Mouse (Mus musculus): ENCODE measurements around the gene Gna11.

DNA sequence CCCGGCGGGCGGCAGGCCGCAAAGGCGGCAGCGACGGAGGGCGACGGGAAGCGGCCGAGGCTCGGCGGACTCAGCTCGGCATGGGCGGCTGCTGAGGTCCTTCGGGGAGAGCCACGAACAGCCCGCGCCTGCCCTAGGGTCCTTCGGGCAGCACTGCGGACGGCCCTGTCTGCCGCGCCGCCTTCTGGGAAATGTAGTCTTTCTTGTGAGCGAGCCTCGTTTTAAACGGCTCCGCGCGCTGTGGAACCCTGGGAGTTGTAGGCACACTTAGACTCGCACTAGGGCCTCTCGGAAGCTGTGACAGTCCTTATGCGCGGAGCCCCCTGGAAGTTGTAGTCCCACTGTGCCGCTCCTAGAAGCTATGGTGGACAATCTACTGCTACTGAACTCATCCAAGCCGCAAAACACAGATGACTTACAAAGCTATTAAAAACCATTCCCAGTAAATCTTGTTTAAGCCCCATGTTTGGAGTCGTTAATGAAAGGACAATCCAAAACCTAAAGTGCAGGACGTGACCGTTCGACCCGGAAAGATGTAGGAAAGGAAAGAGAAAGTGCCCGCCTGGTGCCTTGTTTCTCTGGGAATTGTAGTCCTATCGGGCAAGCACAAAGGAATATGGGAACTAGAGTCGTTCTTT lies 48.6 kb downstream of the Gna11 start, which contains the start of gene Ncln:
- TF ChIP-seq POLR2A (IDR thresholded peaks at IDR 0.05; ENCODE audit: insufficient read depth, low read length) (peak; percentile 44), CTCF (IDR thresholded peaks at IDR 0.05; ENCODE audit: low read depth, low read length) (no peak)
